Mouse (Mus musculus) CH12.LX (cell line): Measurements from ENCODE around the gene Lrrc75b.

ENCODE experiments used
- BHLHE40 ChIP-seq: IDR thresholded peaks from 2 replicates; pipeline ENCODE4 v1.6.1; 2011; ENCODE audit warnings: mild to moderate bottlenecking, low read depth, low read length, improper control_type of control experiment
- CTCF ChIP-seq, 2 experiments: IDR thresholded peaks in 1 of 2; conservative IDR thresholded peaks in 1 of 2; 2 replicates each; pipeline ENCODE4 v1.5.1; 2011 to 2012; ENCODE audit warnings: low read depth in 2 of 2, low read length in 2 of 2, improper control_type of control experiment in 1 of 2, inconsistent platforms in 1 of 2, mild to moderate bottlenecking in 1 of 2, moderate library complexity in 1 of 2
- E2F4 ChIP-seq: IDR thresholded peaks from 2 replicates; pipeline ENCODE4 v1.6.1; 2011; ENCODE audit warnings: low read depth, low read length, improper control_type of control experiment; ENCODE audit not compliant: insufficient replicate concordance
- ELF1 ChIP-seq: IDR thresholded peaks from 2 replicates; pipeline ENCODE4 v1.6.1; 2014; ENCODE audit warnings: low read depth, mild to moderate bottlenecking, inconsistent platforms, low read length, improper control_type of control experiment
- MAX ChIP-seq: IDR thresholded peaks from 2 replicates; pipeline ENCODE4 v1.6.1; 2011; ENCODE audit warnings: low read length, improper control_type of control experiment
- MAZ ChIP-seq: IDR thresholded peaks from 2 replicates; pipeline ENCODE4 v1.6.1; 2012; ENCODE audit warnings: low read depth, mild to moderate bottlenecking, inconsistent platforms, low read length, improper control_type of control experiment, moderate library complexity
- NRF1 ChIP-seq: IDR thresholded peaks from 2 replicates; pipeline ENCODE4 v1.6.1; 2014; ENCODE audit warnings: low read depth, mild to moderate bottlenecking, inconsistent platforms, low read length, improper control_type of control experiment, moderate library complexity
- POLR2A ChIP-seq: IDR thresholded peaks from 2 replicates; pipeline ENCODE4 v1.6.1; 2011; ENCODE audit warnings: low read depth, mild to moderate bottlenecking, improper control_type of control experiment, low read length
- POLR2AphosphoS2 ChIP-seq: IDR thresholded peaks from 2 replicates; pipeline ENCODE4 v1.6.1; 2011; ENCODE audit warnings: low read depth, low read length, improper control_type of control experiment
- SMC3 ChIP-seq: IDR thresholded peaks from 2 replicates; pipeline ENCODE4 v1.6.1; 2011; ENCODE audit warnings: low read depth, low read length, improper control_type of control experiment
- USF1 ChIP-seq: IDR thresholded peaks from 2 replicates; pipeline ENCODE4 v1.6.1; 2014; ENCODE audit warnings: low read depth, mild to moderate bottlenecking, inconsistent platforms, low read length, improper control_type of control experiment
- ZNF384 ChIP-seq: IDR thresholded peaks from 2 replicates; pipeline ENCODE4 v1.6.1; 2012; ENCODE audit warnings: low read depth, low read length, improper control_type of control experiment, inconsistent platforms

DNA sequence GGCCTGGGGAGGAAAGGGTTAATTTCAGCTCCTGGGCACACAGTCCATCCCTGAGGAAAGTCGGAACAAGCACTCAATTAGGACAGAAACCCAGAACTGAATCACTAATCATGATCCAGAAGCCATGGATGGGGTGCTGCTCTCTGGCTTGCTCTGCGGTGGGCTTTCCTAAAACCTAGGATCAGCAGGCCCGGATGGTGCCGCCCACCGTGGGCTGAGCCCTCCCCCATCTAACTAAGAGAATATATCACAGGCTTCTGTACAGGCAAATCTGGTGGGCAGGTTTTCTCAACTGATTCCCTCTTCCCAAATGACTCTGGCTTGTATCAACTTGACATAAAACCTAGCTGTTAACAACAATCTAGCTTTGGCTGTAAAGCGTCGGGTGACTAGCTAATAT lies 12.2 kb downstream of the Lrrc75b start:
- TF ChIP-seq ELF1 (no peak), NRF1 (no peak), POLR2AphosphoS2 (no peak), MAX (no peak), BHLHE40 (no peak), SMC3 (no peak), E2F4 (no peak), ZNF384 (no peak), POLR2A (no peak), CTCF (conservative IDR thresholded peaks at IDR 0.05 in 1 of 2, IDR thresholded peaks at IDR 0.05 in 1 of 2; ENCODE audit: low read depth in 2 of 2, low read length in 2 of 2) (no peak), MAZ (no peak), USF1 (no peak)
